8 mouse cellular contexts compared by ENCODE assay signal in the genomic region with DNA sequence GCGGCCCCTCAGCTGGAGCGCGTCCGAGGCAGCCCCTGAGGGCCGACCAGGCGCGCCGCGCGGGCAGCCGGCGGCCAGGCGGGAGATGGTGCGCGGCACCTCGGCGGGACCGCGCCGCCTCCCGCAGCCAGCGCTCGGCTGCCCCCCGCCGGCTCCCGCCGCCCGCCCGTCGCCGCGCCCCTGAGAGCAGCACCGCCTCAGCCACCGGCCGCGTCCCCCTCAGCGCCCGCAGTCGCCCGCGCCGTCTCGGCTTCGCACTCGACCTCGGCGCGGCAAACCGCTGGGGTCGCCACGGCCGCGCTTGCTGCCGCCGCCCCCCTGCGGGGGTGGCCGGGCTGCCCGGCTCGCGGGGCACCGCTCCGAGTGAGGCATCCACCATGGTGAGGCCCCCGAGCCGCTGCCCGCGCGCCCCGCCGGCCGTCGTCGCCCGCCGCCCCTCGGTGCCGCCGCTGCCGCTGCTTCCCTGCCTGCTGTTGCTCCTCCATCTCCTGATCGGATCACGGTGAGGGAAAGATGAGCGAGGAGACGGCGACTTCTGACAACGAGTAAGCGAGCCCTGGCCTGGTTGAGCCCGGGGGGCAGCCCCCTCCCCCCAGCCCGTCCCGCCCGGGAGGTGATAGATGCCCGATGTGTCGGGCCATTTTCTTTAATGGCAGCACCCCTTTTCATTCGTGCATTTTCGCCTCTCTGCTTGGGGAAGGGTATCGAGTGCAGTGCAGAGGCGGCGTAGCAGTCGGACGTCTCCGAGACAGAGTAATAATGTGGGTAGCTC. TPM values are rescaled to one million over a fixed set of nuclear protein-coding genes. Genes with fewer than 3 reads are reported as not detected.
DNase-seq lines count a peak whose midpoint lies in the region; ATAC-seq and TF ChIP-seq lines count a peak whose summit lies in the region.

Gene Spred1 (plus strand): TSS at position 163 of the 772 bp plus-strand sequence.

- H3K27me3 ChIP-seq in C2C12 (ENCODE audit: control insufficient read depth, insufficient read depth, insufficient read length), result no peaks in the 10 kb centered on the region
- no peaks in the 10 kb centered on the region for H3K27me3 ChIP-seq in liver, embryonic 13.5 days
- H3K27me3 ChIP-seq in neural tube, embryonic 12.5 days (replicated peaks), result no peaks in the 10 kb centered on the region

- H3ac ChIP-seq in C2C12 (ENCODE audit: control insufficient read depth, insufficient read length, low read depth), result peak within 1 kb of the TSS; percentile 94

- WGBS in liver, embryonic 13.5 days (ENCODE audit: insufficient replicate concordance), result under 1% methylated on average over 62 of the region's 99 CpGs
- WGBS in neural tube, embryonic 12.5 days, result 1% methylated on average over 96 of the region's 99 CpGs

- H3K79me2 ChIP-seq in C2C12 (ENCODE audit: control insufficient read depth, insufficient read depth), result peaks cover 56% of the 10 kb centered on the region

- peak within 1 kb of the TSS; percentile 90 for H3K9ac ChIP-seq in liver, embryonic 13.5 days
- peak within 1 kb of the TSS; percentile 98 for H3K9ac ChIP-seq in neural tube, embryonic 12.5 days

- DNase-seq in MN1 (ENCODE audit: low spot score), result peak; percentile 23
- DNase-seq in heart, adult 8-10 months (ENCODE audit: low spot score), result no peak
- DNase-seq in kidney, adult 8-10 months, result peak; percentile 9 to 21
- DNase-seq in liver, embryonic 13.5 days, result peak; percentile 6
- DNase-seq in urinary bladder, postnatal 10 days (ENCODE audit: low spot score), result no peak

- H3K79me3 ChIP-seq in C2C12 (ENCODE audit: low read depth), result peaks cover 52% of the 10 kb centered on the region

- peaks cover 6% of the 10 kb centered on the region for H3K36me3 ChIP-seq in C2C12 (ENCODE audit: control insufficient read depth, insufficient read depth)
- H3K36me3 ChIP-seq in liver, embryonic 13.5 days, result no peaks in the 10 kb centered on the region
- H3K36me3 ChIP-seq in neural tube, embryonic 12.5 days, result no peaks in the 10 kb centered on the region

- H3K4me1 ChIP-seq in liver, embryonic 13.5 days (replicated peaks), result peaks cover 23% of the 10 kb centered on the region
- H3K4me1 ChIP-seq in neural tube, embryonic 12.5 days, result peaks cover 12% of the 10 kb centered on the region

- peak within 1 kb of the TSS; percentile 91 for H3K4me3 ChIP-seq in C2C12 (ENCODE audit: insufficient read depth, poor library complexity, severe bottlenecking)
- H3K4me3 ChIP-seq in liver, embryonic 13.5 days (replicated peaks), result peak within 1 kb of the TSS; percentile 80
- peak within 1 kb of the TSS; percentile 98 for H3K4me3 ChIP-seq in neural tube, embryonic 12.5 days

- peak; percentile 17 for TF ChIP-seq CTCF in C2C12 (IDR thresholded peaks at IDR 0.05; ENCODE audit: control insufficient read depth, insufficient read depth, insufficient read length)

- H3K27ac ChIP-seq in liver, embryonic 13.5 days, result peak within 1 kb of the TSS; percentile 88
- H3K27ac ChIP-seq in neural tube, embryonic 12.5 days, result peak within 1 kb of the TSS; percentile 99

- H3K4me2 ChIP-seq in liver, embryonic 13.5 days, result peak within 1 kb of the TSS; percentile 94
- H3K4me2 ChIP-seq in neural tube, embryonic 12.5 days (replicated peaks), result peak within 1 kb of the TSS; percentile 72

- no peaks in the 10 kb centered on the region for H3K9me3 ChIP-seq in liver, embryonic 13.5 days (replicated peaks)
- H3K9me3 ChIP-seq in neural tube, embryonic 12.5 days, result no peaks in the 10 kb centered on the region

- ATAC-seq in common myeloid progenitor, adult 5-6 weeks (replicated peaks; ENCODE audit: low read depth, poor library complexity, severe bottlenecking), result no peak
- ATAC-seq in liver, embryonic 13.5 days (ENCODE audit: low read depth), result no peak; the same call in 1 of the 2 replicates
- peak; percentile 64 for ATAC-seq in neural tube, embryonic 12.5 days (ENCODE audit: low FRiP score, low read depth)

TF ChIP-seq in C2C12, 6 proteins besides CTCF, POLR2A, EP300 and RAD21:
- TF ChIP-seq CEBPB (IDR thresholded peaks at IDR 0.05; ENCODE audit: low read depth) (no peak), MYOG (IDR thresholded peaks at IDR 0.05; ENCODE audit: control insufficient read depth, extremely low read depth, insufficient read length) (no peak), USF1 (IDR thresholded peaks at IDR 0.05; ENCODE audit: low read depth) (no peak), MYOD1 (IDR thresholded peaks at IDR 0.05; ENCODE audit: control insufficient read depth, insufficient read length, low read depth) (no peak), MAX (IDR thresholded peaks at IDR 0.05) (no peak), FOSL1 (IDR thresholded peaks at IDR 0.05; ENCODE audit: insufficient read depth, low read length, poor library complexity, severe bottlenecking) (no peak)

RNA-seq across cellular contexts. Expression of gene Spred1, which starts in this region (rescaled TPM):
- 13.0 TPM for polyA plus RNA-seq in C2C12 (2012; fragmentation: generic; extraction: Trizol)
- 44.4 and 47.9 TPM in 2 replicates for total RNA-seq in common myeloid progenitor, adult 5-6 weeks (2017)
- 10 to 100 TPM in 3 of 4 experiments, 1 to 10 TPM in 1; 9.7 to 13.8 (median 13.0) TPM for total RNA-seq in heart, adult 8-10 months (2022)
- 2.6 and 2.7 TPM in 2 replicates for polyA plus RNA-seq in liver, embryonic 13.5 days (2015; fragmentation: Nextera tagmentation; extraction: Ambion mirVana)
- 20.6 and 21.7 TPM in 2 replicates for polyA plus RNA-seq in neural tube, embryonic 12.5 days (2016; fragmentation: Nextera tagmentation; extraction: Ambion mirVana)

Comparison
In these comparisons a context has a peak if more than half of its experiments do, and no peak if none do; other contexts are left out.
1. DNase-seq: peak in MN1 (single experiment), kidney, adult 8-10 months (2 of 2) and liver, embryonic 13.5 days (single experiment); none in heart, adult 8-10 months (single experiment) and urinary bladder, postnatal 10 days (single experiment).
2. Peak in every context shown above with its lines, with median percentiles within 50 percentile points of each other: H3K4me3 ChIP-seq.